Mouse (Mus musculus) gastrocnemius, adult 2 months (tissue): ENCODE measurements at regions not wholly inside any gene's neighbourhood (a gene's known extent, or its start where the extent isn't known, plus 50 kb on each side); places are given as distances from the start of the nearest gene placed in this dataset.
"Not testable (repeated sequence)": the region's sequence is repeated elsewhere in the genome, so short reads cannot be mapped to it uniquely, and the experiment has no call there.

Experiments
- DNase-seq: peaks from one replicate; pipeline ENCODE4 v3.0.0; 2022
- H3K27ac ChIP-seq: fragments of 200-600 bp; 2 replicates; pipeline ENCODE4 v1.8.1; 2022; ENCODE audit warnings: mild to moderate bottlenecking
- H3K4me3 ChIP-seq: fragments of 200-600 bp; 2 replicates; pipeline ENCODE4 v1.8.1; 2022; ENCODE audit warnings: mild to moderate bottlenecking, moderate library complexity
- CTCF ChIP-seq: fragments of 200-600 bp; IDR thresholded peaks from 2 replicates; pipeline ENCODE4 v1.8.1; 2022; ENCODE audit warnings: antibody characterized with exemption, mild to moderate bottlenecking, moderate library complexity
- intact Hi-C: fragments of 180-260 bp; cut with DNase I; formaldehyde crosslinking; loops from one replicate; pipeline ENCODE4 v1.15.1; 2025

GRCm38 (mm10) chr10:8136662-8137061, 180.6 kb upstream of the Tab2 start:
- DNase-seq: no peak
- TF ChIP-seq CTCF: no peak
- Histone ChIP-seq H3K27ac (no peak overlapping the region), H3K4me3 (no peak overlapping the region)
- intact Hi-C loops: no loop called here

DNA sequence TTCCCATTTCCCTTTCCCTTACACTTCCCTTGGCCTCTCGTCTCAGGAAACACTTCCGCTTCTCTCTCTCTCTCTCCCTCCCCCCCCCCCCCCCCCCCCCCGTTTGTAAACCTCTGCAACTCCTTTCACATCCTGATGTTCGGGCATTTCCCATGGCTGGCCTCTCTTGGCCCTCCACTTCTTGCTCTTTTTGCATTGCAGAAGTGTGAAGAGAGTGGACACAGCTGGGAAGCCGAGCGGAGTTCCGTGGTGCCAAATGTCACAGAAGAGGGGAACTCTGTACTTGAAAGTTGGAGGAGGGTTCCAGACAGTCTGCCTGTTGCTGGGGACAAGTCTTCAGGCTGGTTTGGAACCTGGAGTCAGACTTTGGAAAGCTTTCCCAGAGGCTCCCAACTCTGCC, 179.2 kb upstream of the Tab2 start:
- intact Hi-C loops: no loop called here
- TF ChIP-seq CTCF: no peak
- Histone ChIP-seq H3K27ac (no peak overlapping the region), H3K4me3 (no peak overlapping the region)
- no peak for DNase-seq

DNA sequence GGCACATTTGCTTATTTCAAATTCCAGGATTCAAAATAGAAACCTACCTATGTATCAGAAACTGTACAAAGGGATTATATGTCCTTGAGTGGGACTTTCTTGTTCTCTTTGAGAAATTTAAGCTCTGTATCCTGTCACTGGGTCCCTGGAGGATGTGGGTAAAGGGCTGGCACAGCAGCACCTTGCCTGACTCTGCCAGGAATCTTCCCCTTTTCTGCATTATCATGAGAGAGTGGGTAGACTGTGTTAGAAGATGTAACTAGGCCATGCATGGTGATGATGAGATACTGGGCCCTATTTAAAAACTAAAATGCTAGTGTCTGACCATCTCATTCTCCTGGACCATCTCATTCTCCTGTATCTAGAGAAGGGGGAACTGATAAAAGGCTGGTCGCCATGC, 178.4 kb upstream of the Tab2 start:
- intact Hi-C loops: no loop called here
- no peak for DNase-seq
- Histone ChIP-seq H3K27ac (no peak overlapping the region), H3K4me3 (no peak overlapping the region)
- TF ChIP-seq CTCF: no peak

GRCm38 (mm10) chr10:8133451-8133952, 177.5 kb upstream of the Tab2 start:
- DNase-seq: no peak
- intact Hi-C loops: no loop called here
- no peak for TF ChIP-seq CTCF
- no peak overlapping the region for H3K4me3 ChIP-seq
- no peak overlapping the region for H3K27ac ChIP-seq

GRCm38 (mm10) chr10:8132795-8133194, 176.8 kb upstream of the Tab2 start:
- H3K4me3 ChIP-seq: no peak overlapping the region
- no peak overlapping the region for H3K27ac ChIP-seq
- no peak for TF ChIP-seq CTCF
- DNase-seq: no peak
- intact Hi-C loops: no loop called here

DNA sequence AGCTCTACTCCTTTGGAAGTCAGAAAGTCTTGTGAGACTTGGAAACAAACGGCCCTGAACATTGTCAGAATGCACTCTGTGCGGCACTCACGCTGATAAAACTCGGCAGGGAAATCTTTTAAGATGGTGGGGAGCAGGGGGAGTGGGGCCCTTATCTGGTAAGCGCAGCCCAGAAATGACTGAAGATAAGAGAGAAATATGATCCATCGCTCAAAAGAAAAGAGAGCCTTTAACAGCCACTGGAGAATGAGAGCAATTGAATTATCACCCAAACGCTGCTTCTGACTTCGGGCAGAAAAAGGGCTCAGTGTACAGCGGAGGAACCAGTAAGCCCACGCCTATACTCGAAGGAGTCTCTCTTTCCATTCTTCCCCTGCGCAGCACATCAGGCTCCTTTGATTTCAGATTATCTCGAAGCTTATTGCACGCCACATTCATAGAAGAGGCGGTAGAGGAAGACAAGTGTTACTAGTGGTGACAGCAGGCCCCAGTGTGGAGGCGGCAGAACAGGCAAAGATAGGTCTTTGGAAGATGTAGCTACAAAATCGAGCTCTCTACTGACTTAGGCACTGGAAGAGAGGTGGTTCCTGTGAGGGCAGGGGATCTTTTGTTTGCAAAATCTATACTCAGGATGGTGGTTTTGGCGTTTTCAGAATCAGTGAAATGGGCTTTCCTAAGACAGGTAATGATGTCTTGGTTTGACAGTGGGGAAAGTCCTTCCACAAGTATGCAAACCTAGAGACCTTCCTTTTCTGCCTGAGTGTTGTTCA, 174.6 kb upstream of the Tab2 start:
- H3K27ac ChIP-seq: no peak overlapping the region

GRCm38 (mm10) chr10:8130057-8130456, 174.0 kb upstream of the Tab2 start:
- intact Hi-C loops: no loop called here
- no peak overlapping the region for H3K27ac ChIP-seq
- no peak for DNase-seq
- TF ChIP-seq CTCF: no peak
- H3K4me3 ChIP-seq: no peak overlapping the region

More for the DNA sequence above, 174.6 kb upstream of the Tab2 start:
- DNase-seq: no peak
- no peak for TF ChIP-seq CTCF
- intact Hi-C loops: no loop called here
- H3K4me3 ChIP-seq: no peak overlapping the region

DNA sequence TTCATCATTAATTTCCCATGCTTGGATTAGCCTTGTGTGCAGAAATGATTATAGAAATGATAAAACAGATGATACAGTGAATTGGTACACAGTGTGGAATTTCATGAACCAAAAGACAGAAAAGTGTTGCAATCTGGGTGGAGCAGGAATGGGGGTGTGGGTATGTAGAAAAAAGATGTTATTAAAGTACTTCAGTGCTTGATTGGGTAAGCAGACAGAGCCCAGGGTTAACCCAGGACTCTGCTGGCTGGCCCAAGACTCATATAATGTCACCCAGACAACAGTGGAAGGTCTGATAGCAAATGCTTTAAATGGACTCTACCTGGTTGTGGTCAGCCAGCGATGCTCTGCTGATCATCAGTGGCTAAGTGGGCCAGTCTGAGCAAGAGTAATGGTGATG, 168.1 kb upstream of the Tab2 start:
- H3K27ac ChIP-seq: no peak overlapping the region
- no peak overlapping the region for H3K4me3 ChIP-seq
- no peak for DNase-seq
- intact Hi-C loops: no loop called here
- no peak for TF ChIP-seq CTCF

- no peak for TF ChIP-seq CTCF
- no peak for DNase-seq
- intact Hi-C loops: no loop called here
- H3K4me3 ChIP-seq: no peak overlapping the region
- no peak overlapping the region for H3K27ac ChIP-seq
Observed at GRCm38 (mm10) chr10:8121895-8122294, 165.9 kb upstream of the Tab2 start.

GRCm38 (mm10) chr10:8116821-8117220, 160.8 kb upstream of the Tab2 start:
- no peak for TF ChIP-seq CTCF
- Histone ChIP-seq H3K27ac (no peak overlapping the region), H3K4me3 (no peak overlapping the region)
- no peak for DNase-seq
- intact Hi-C loops: no loop called here

GRCm38 (mm10) chr10:8114932-8115331, 158.9 kb upstream of the Tab2 start:
- DNase-seq, H3K27ac ChIP-seq, intact Hi-C loops, H3K4me3 ChIP-seq: not testable (repeated sequence)

DNA sequence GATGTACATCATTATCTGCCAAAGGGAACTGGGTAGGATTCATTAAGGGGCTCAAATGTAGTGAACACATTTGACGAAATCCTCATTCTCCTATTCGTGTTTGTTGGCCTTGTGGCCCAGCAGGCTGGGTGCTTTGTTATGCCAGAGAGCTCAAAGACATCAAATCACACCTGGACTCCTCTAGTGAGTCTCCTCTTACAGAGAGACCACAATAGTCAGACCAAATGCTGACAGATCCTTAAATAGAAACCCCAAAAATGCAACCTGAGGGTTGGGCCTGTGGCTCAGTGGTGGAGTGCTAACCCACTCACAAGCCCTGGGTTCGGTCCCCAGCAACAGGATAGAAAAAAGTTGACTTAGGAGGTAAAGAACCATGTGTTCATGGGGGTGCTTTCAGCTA, 158.5 kb upstream of the Tab2 start:
- Histone ChIP-seq H3K27ac (no peak overlapping the region), H3K4me3 (no peak overlapping the region)
- TF ChIP-seq CTCF: no peak
- DNase-seq: no peak
- intact Hi-C loops: no loop called here

DNA sequence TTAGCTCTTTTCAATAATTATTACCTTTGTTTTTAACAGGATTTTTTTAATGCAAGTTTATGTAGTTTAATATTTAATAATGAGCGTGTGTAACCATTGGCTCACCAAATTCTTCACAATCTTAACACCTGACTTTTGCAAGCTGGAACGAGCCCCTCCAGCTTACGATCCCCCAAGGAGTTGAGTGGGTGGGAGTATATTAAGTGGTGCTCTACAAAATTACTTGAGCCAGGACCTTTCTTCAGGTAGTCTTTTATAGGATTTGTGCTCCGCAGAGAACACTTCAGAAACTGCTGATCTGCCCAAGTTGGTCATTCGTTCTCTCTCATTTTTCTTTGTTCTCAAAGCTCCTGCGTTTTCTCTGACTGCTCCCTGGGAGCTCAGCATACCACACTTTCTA, 144.5 kb upstream of the Tab2 start:
- no peak for DNase-seq
- Histone ChIP-seq H3K4me3 (no peak overlapping the region), H3K27ac (no peak overlapping the region)
- intact Hi-C loops: no loop called here
- no peak for TF ChIP-seq CTCF

DNA sequence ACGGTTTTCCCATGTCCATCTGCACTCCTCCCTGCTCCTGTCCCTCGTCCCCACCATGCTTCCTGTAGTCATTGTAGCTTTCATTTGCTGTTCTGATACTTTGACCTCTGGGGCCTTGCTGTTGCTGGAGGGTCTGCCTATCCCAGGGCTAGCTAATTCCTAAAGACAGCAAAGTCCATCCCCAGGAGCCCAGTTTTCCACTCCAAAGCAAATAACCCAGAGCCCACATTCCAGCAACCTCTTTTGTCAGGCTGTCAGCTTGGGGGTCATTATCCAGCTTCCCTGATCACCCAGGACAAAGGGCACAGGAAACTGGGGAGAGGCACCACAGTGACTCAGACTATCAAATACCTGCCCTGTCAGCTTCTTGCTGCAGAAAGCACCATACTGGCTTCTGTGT, 139.9 kb upstream of the Tab2 start:
- TF ChIP-seq CTCF: no peak
- no peak for DNase-seq
- Histone ChIP-seq H3K4me3 (no peak overlapping the region), H3K27ac (no peak overlapping the region)
- intact Hi-C loops: no loop called here
